Mouse (Mus musculus) embryonic fibroblast, embryonic 13.5 days (primary cell): ENCODE measurements at regions not wholly inside any gene's neighbourhood (a gene's known extent, or its start where the extent isn't known, plus 50 kb on each side); places are given as distances from the start of the nearest gene placed in this dataset.

ENCODE experiments used
- CTCF ChIP-seq: IDR thresholded peaks from 2 replicates; pipeline ENCODE4 v1.5.1; 2011; ENCODE audit warnings: mild to moderate bottlenecking, control low read depth, low read length, moderate library complexity, borderline replicate concordance; ENCODE audit not compliant: insufficient read depth
- POLR2A ChIP-seq: IDR thresholded peaks from 2 replicates; pipeline ENCODE4 v1.6.1; 2011; ENCODE audit warnings: low read depth, mild to moderate bottlenecking, control low read depth, low read length, moderate library complexity

GRCm38 (mm10) chr7:72738324-72738944 lies 432.0 kb upstream of the Mctp2 start:
- no peak for TF ChIP-seq CTCF
- TF ChIP-seq POLR2A: no peak
